Mouse (Mus musculus) bone marrow macrophage, adult 2 months (primary cell): Measurements from ENCODE around the gene Ehbp1.

ENCODE experiments used
- CTCF ChIP-seq: IDR thresholded peaks from 2 replicates; pipeline ENCODE4 v1.5.1; 2012; ENCODE audit warnings: low read depth, mild to moderate bottlenecking, low read length, moderate library complexity
- POLR2A ChIP-seq: IDR thresholded peaks from 2 replicates; pipeline ENCODE4 v1.6.1; 2012; ENCODE audit warnings: mild to moderate bottlenecking, low read depth, low read length, borderline replicate concordance

DNA sequence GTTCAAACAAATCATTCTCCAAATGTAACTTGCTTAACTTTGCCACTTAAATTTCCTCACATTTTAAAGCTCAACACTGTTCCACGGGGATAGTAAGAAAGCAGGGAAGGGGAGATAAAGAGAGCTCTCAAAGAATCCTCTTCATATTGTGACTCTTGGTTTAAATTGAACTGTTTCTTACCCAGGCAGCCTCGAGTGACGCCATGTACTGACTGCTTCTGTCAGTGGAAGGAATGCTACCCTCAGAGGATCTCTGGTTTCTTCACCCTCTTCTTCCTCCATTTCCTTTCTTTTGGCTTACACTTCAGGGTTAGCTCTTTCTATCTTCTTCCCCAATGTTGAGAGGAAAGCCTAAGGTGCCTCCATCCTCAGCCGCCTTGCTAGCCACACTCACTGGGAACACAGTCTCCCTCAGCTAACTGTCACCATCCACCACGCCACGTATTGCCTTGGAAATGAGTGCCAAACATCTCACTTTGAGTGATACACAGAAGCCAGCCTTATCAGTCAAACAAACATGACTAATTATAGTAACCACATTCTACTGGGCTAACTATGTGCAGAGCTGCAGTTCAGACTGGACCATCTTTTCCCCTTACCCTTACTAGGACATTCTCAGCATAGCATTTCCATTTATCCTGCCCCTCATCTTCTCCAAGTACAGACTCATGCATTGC lies 171.0 kb downstream of the Ehbp1 start:
- no peak for TF ChIP-seq POLR2A
- TF ChIP-seq CTCF, result no peak
